Mouse (Mus musculus) G1E (cell line): ENCODE results near the gene Krtap1-3.

Experiments
- CTCF ChIP-seq: IDR thresholded peaks from 2 replicates; pipeline ENCODE4 v1.5.1; 2012; ENCODE audit warnings: low read depth, low read length, inconsistent platforms, mixed read lengths
- GATA1 ChIP-seq: IDR thresholded peaks from 2 replicates; pipeline ENCODE4 v1.6.1; 2012; ENCODE audit warnings: borderline replicate concordance, low read length, inconsistent platforms, mixed read lengths
- TAL1 ChIP-seq: conservative IDR thresholded peaks from 2 replicates; pipeline ENCODE4 v1.6.1; 2012; ENCODE audit warnings: low read depth, low read length, inconsistent platforms, mixed read lengths

DNA sequence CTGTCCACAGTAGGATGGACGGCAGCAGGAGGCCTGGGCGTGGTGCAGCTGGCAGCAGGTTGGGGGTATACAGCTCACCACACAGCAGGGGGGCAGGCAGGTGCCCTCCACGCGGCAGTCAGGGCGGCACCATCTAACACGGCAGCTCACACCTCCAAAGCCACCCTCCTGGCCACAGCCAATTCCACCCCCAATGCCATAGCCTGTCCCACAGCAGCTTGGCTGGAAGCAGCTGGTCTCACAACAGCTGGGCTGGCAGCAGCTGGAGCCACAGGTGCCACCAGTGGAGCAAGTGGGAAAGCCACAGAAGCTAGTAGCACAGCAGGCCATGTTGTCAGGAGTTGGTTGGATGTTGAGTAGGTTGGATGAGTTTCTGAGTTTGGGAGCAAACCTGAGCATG, 10.5 kb downstream of the Krtap1-3 start, which contains the start of gene Krtap1-5:
- TF ChIP-seq CTCF (no peak), GATA1 (no peak), TAL1 (no peak)
